Mouse (Mus musculus) midbrain, embryonic 16.5 days (tissue): Measurements from ENCODE around the gene Fbxo6. TPM values are rescaled to one million over a fixed set of nuclear protein-coding genes. Genes with fewer than 3 reads are reported as not detected.

Source experiments
- microRNA-seq: library from miRNA; unstranded; fragments of <30 nt; microRNA quantifications from one replicate; pipeline ENCODE4, GENCODE M21; 2017
- polyA plus RNA-seq: library from polyadenylated mRNA; unstranded; fragments of >200 nt; fragmentation: Nextera tagmentation; extraction: Ambion mirVana; gene quantifications from 2 replicates; pipeline ENCODE4 v1.2.1, GENCODE M21; 2015

The Fbxo6 gene
- polyA plus RNA-seq, 1 experiment from 2014 or later = 23.8 TPM

Small RNA genes within 50 kb of the gene (microRNA-seq; reads per million reads assigned to microRNA genes)
- not detected for gene Mir7022

Other genes with a start within 250 kb of the Fbxo6 start
- 107 and 108 TPM in 2 replicates for gene Mfn2, start 247.4 kb downstream of the Fbxo6 start, polyA plus RNA-seq
- 20.8 and 21.2 TPM in 2 replicates for gene Plod1, start 215.4 kb downstream of the Fbxo6 start, polyA plus RNA-seq
- gene 2510039O18Rik, start 211.2 kb downstream of the Fbxo6 start, polyA plus RNA-seq = 9.5 and 11.1 TPM in 2 replicates
- gene Nppb, start 166.4 kb downstream of the Fbxo6 start, polyA plus RNA-seq = not detected in 2 replicates
- gene Nppa, start 151.4 kb downstream of the Fbxo6 start, polyA plus RNA-seq = 2.4 and 3.3 TPM in 2 replicates
- gene Clcn6, start 113.3 kb downstream of the Fbxo6 start, polyA plus RNA-seq = 36.5 and 36.9 TPM in 2 replicates
- gene Mthfr, start 113.1 kb downstream of the Fbxo6 start, polyA plus RNA-seq = 21.5 and 22.2 TPM in 2 replicates
- gene Agtrap, start 64.1 kb downstream of the Fbxo6 start, polyA plus RNA-seq = 7.7 and 8.1 TPM in 2 replicates
- 98.2 and 100 TPM in 2 replicates for gene Mad2l2, start 21.8 kb downstream of the Fbxo6 start, polyA plus RNA-seq
- 11.8 and 11.9 TPM in 2 replicates for gene Draxin, start 21.4 kb downstream of the Fbxo6 start, polyA plus RNA-seq
- gene Fbxo44, start 8.3 kb upstream of the Fbxo6 start, polyA plus RNA-seq = 90.1 and 102 TPM in 2 replicates
- gene Fbxo2, start 8.5 kb upstream of the Fbxo6 start, polyA plus RNA-seq = 5.6 and 9.4 TPM in 2 replicates
- gene Disp3, start 135.8 kb upstream of the Fbxo6 start, polyA plus RNA-seq = 12.4 and 12.7 TPM in 2 replicates